Comparison of ENCODE assay signal across 30 mouse cellular contexts in genomic region chr8:110981304-110981703, GRCm38 (mm10). TPM values are rescaled to one million over a fixed set of nuclear protein-coding genes. Genes with fewer than 3 reads are reported as not detected.
A peak's percentile ranks its signal among the peaks of the same experiment; 100 is the strongest.
DNase-seq lines count a peak whose midpoint lies in the region; ATAC-seq lines count a peak whose summit lies in the region.
"Had no signal": no experiment of that assay in that cellular context is flagged by ENCODE, and none has a peak within 500 bp of the region (broad histone marks: within the 10 kb centered on the region; RNA-seq: fewer than 3 reads in every experiment).

No protein-coding gene starts in this region.

- peaks cover 21% of the 10 kb centered on the region for H3K36me3 ChIP-seq in midbrain, embryonic 11.5 days (ENCODE audit: control insufficient read depth, insufficient read depth, low read length)
- H3K36me3 ChIP-seq in midbrain, embryonic 15.5 days (replicated peaks): peaks cover 69% of the 10 kb centered on the region

- no peak overlapping the region for H3K9ac ChIP-seq in midbrain, embryonic 11.5 days (ENCODE audit: low read length)
- H3K9ac ChIP-seq in midbrain, embryonic 15.5 days: no peak overlapping the region
- H3K9ac ChIP-seq: embryonic facial prominence, embryonic 13.5 days; forebrain, postnatal 0 days; hindbrain, embryonic 12.5 days; kidney, embryonic 15.5 days; limb, embryonic 13.5 days; lung, embryonic 15.5 days; midbrain, embryonic 13.5 days had no signal

- WGBS in midbrain, embryonic 11.5 days: 87% methylated on average over 2 of the region's 2 CpGs
- 92% methylated on average over 2 of the region's 2 CpGs for WGBS in midbrain, embryonic 15.5 days

- DNase-seq in midbrain, embryonic 11.5 days (ENCODE audit: low spot score, missing footprints): peak; percentile 70
- peak; percentile 62 for DNase-seq in CD4-positive helper T cell, adult 2 months (ENCODE audit: low read depth, low spot score)
- DNase-seq in adrenal gland, postnatal 10 days: no peak
- no peak for DNase-seq in cerebellum, adult 11 months
- DNase-seq: adrenal gland, adult 8-10 months; cerebellum, adult 9-10 months; cerebellum, postnatal 36 days; forebrain, postnatal 0 days; gastrocnemius, postnatal 14 days; heart, adult 11 months; heart, postnatal 36 days; kidney, adult 11 months; kidney, postnatal 25 days; retina, postnatal 1 day; right cerebral cortex, postnatal 14 days; thymus, postnatal 4 days had no signal

- no peak for ATAC-seq in midbrain, embryonic 11.5 days (ENCODE audit: low FRiP score)
- no peak for ATAC-seq in midbrain, embryonic 15.5 days (replicated peaks)
- peak; percentile 40 for ATAC-seq in activated CD4-positive, CD25-positive, alpha-beta regulatory T cell, adult 4 months
- ATAC-seq in megakaryocyte progenitor cell, adult 5-6 weeks (replicated peaks; ENCODE audit: poor library complexity): peak; percentile 57
- ATAC-seq: forebrain, postnatal 0 days; midbrain, embryonic 13.5 days had no signal

- H3K9me3 ChIP-seq in midbrain, embryonic 11.5 days (ENCODE audit: control insufficient read depth, low read length): no peaks in the 10 kb centered on the region
- no peaks in the 10 kb centered on the region for H3K9me3 ChIP-seq in midbrain, embryonic 15.5 days
- H3K9me3 ChIP-seq: embryonic facial prominence, embryonic 13.5 days; forebrain, embryonic 10.5 days; heart, embryonic 10.5 days; hindbrain, embryonic 12.5 days; kidney, embryonic 15.5 days; limb, embryonic 13.5 days; lung, embryonic 15.5 days; megakaryocyte, embryonic 14.5 days; midbrain, embryonic 13.5 days had no signal

- no peaks in the 10 kb centered on the region for H3K4me1 ChIP-seq in midbrain, embryonic 11.5 days (ENCODE audit: control insufficient read depth, insufficient read depth, low read length)
- no peaks in the 10 kb centered on the region for H3K4me1 ChIP-seq in midbrain, embryonic 15.5 days
- H3K4me1 ChIP-seq: embryonic facial prominence, embryonic 13.5 days; forebrain, embryonic 10.5 days; heart, embryonic 10.5 days; hindbrain, embryonic 12.5 days; kidney, embryonic 15.5 days; limb, embryonic 13.5 days; lung, embryonic 15.5 days; midbrain, embryonic 13.5 days had no signal

- no peak overlapping the region for H3K4me2 ChIP-seq in midbrain, embryonic 11.5 days
- H3K4me2 ChIP-seq in midbrain, embryonic 15.5 days: no peak overlapping the region
- H3K4me2 ChIP-seq: embryonic facial prominence, embryonic 13.5 days; hindbrain, embryonic 12.5 days; kidney, embryonic 15.5 days; limb, embryonic 13.5 days; liver, embryonic 11.5 days; lung, embryonic 15.5 days; midbrain, embryonic 13.5 days had no signal

- no peak overlapping the region for H3K4me3 ChIP-seq in midbrain, embryonic 11.5 days (ENCODE audit: low read depth, low read length)
- no peak overlapping the region for H3K4me3 ChIP-seq in midbrain, embryonic 15.5 days
- H3K4me3 ChIP-seq: embryonic facial prominence, embryonic 13.5 days; forebrain, embryonic 10.5 days; heart, embryonic 10.5 days; hindbrain, embryonic 12.5 days; kidney, embryonic 15.5 days; left cerebral cortex, adult 2 months; limb, embryonic 13.5 days; lung, embryonic 15.5 days; megakaryocyte, embryonic 14.5 days; midbrain, embryonic 13.5 days had no signal

- no peak overlapping the region for H3K27ac ChIP-seq in midbrain, embryonic 11.5 days (ENCODE audit: low read depth, low read length)
- no peak overlapping the region for H3K27ac ChIP-seq in midbrain, embryonic 15.5 days
- H3K27ac ChIP-seq: embryonic facial prominence, embryonic 13.5 days; forebrain, embryonic 10.5 days; heart, embryonic 10.5 days; hindbrain, embryonic 12.5 days; kidney, embryonic 15.5 days; left cerebral cortex, adult 2 months; limb, embryonic 13.5 days; lung, embryonic 15.5 days; midbrain, embryonic 13.5 days had no signal

- no peaks in the 10 kb centered on the region for H3K27me3 ChIP-seq in midbrain, embryonic 11.5 days (ENCODE audit: control insufficient read depth, insufficient read depth, low read length)
- no peaks in the 10 kb centered on the region for H3K27me3 ChIP-seq in midbrain, embryonic 15.5 days (replicated peaks)
- H3K27me3 ChIP-seq: embryonic facial prominence, embryonic 13.5 days; hindbrain, embryonic 12.5 days; kidney, embryonic 15.5 days; limb, embryonic 13.5 days; lung, embryonic 15.5 days; megakaryocyte, embryonic 14.5 days; midbrain, embryonic 13.5 days had no signal

RNA-seq across cellular contexts. Expression of gene Ddx19a, which starts 16.3 kb away (rescaled TPM):
- polyA plus RNA-seq in midbrain, embryonic 11.5 days (2014; fragmentation: Nextera tagmentation; extraction: Ambion mirVana): 32.8 and 33.4 TPM in 2 replicates
- 12.1 and 12.8 TPM in 2 replicates for polyA plus RNA-seq in midbrain, embryonic 15.5 days (2015; fragmentation: Nextera tagmentation; extraction: Ambion mirVana)
- 10 to 100 TPM; 13.2 to 14.0 TPM for polyA plus RNA-seq in activated CD4-positive, CD25-positive, alpha-beta regulatory T cell, adult 4 months (2017; shearing (Covaris generic))
- total RNA-seq in megakaryocyte progenitor cell, adult 5-6 weeks (2015): 75.2 and 76.8 TPM in 2 replicates
- total RNA-seq in megakaryocyte progenitor cell, adult 5-6 weeks (2017): 37.4 and 48.8 TPM in 2 replicates
- total RNA-seq in adrenal gland, postnatal 10 days (2021): 10 to 100 TPM; 47.6 to 50.1 TPM

RNA-seq across cellular contexts. Expression of gene Ddx19b, which starts 50.2 kb away (rescaled TPM):
- 7.9 and 8.3 TPM in 2 replicates for polyA plus RNA-seq in midbrain, embryonic 11.5 days (2014; fragmentation: Nextera tagmentation; extraction: Ambion mirVana)
- polyA plus RNA-seq in midbrain, embryonic 15.5 days (2015; fragmentation: Nextera tagmentation; extraction: Ambion mirVana): 7.9 and 8.0 TPM in 2 replicates
- 1 to 10 TPM; 6.5 to 8.2 TPM for polyA plus RNA-seq in activated CD4-positive, CD25-positive, alpha-beta regulatory T cell, adult 4 months (2017; shearing (Covaris generic))
- total RNA-seq in megakaryocyte progenitor cell, adult 5-6 weeks (2015): 5.8 and 7.0 TPM in 2 replicates
- total RNA-seq in megakaryocyte progenitor cell, adult 5-6 weeks (2017): 14.0 and 14.9 TPM in 2 replicates
- 10 to 100 TPM; 12.6 to 13.0 TPM for total RNA-seq in adrenal gland, postnatal 10 days (2021)

RNA-seq across cellular contexts. Expression of gene Aars, which starts 51.6 kb away (rescaled TPM):
- polyA plus RNA-seq in midbrain, embryonic 11.5 days (2014; fragmentation: Nextera tagmentation; extraction: Ambion mirVana): 73.2 and 79.9 TPM in 2 replicates
- polyA plus RNA-seq in midbrain, embryonic 15.5 days (2015; fragmentation: Nextera tagmentation; extraction: Ambion mirVana): 86.1 and 91.0 TPM in 2 replicates
- polyA plus RNA-seq in activated CD4-positive, CD25-positive, alpha-beta regulatory T cell, adult 4 months (2017; shearing (Covaris generic)): 10 to 100 TPM; 14.0 to 20.3 TPM
- 12.8 and 15.5 TPM in 2 replicates for total RNA-seq in megakaryocyte progenitor cell, adult 5-6 weeks (2015)
- total RNA-seq in megakaryocyte progenitor cell, adult 5-6 weeks (2017): 38.3 and 47.6 TPM in 2 replicates
- total RNA-seq in adrenal gland, postnatal 10 days (2021): 10 to 100 TPM; 70.6 to 78.6 TPM

Comparison
In these comparisons a context has a peak if more than half of its experiments do, and no peak if none do; other contexts are left out.
1. ATAC-seq: peak in activated CD4-positive, CD25-positive, alpha-beta regulatory T cell, adult 4 months (single experiment) and megakaryocyte progenitor cell, adult 5-6 weeks (single experiment); none in midbrain, embryonic 11.5 days (single experiment) and midbrain, embryonic 15.5 days (single experiment).
2. DNase-seq: peak in midbrain, embryonic 11.5 days (single experiment) and CD4-positive helper T cell, adult 2 months (single experiment); none in adrenal gland, postnatal 10 days (single experiment) and cerebellum, adult 11 months (single experiment).